Mouse (Mus musculus): ENCODE data around the gene Krtap17-1. TPM values are rescaled to one million over a fixed set of nuclear protein-coding genes. Genes with fewer than 3 reads are reported as not detected.

Gene Krtap17-1
- not detected in 2 replicates for total RNA-seq (2023)

DNA sequence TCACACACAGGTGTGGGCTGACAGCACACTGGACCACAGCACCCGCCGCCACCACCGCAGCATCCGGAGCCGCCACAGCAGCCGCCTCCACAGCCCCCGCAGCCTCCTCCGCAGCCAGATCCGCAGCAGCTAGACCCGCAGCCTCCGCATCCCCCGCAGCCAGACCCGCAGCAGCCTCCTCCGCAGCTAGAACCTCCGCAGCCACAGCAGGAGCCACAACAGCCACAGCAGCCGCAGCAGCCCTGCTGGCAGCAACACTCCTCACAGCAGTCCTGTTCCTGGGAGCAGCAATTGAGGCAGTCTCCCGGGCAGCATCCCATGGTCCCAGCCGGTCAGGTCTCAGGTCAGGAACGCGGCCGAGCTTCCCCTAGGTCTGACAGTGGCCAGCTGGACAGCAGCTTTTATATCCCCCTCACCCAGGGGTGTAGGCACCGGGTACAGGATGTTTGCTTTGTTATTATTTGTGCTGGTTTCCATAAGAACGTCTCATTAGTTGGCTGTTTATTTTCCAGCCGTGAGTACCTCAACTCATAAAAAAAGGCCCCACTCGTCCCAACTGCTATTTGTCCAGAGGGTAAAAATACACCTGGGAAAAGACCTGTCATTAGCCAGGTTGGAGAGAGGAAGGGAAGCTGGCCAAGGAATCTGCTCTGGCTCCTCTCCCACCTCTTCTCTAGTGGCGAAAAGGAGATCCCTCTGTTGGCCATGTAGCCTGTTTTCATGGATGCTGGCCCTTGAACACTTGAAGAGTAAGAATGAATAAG, at the start of gene Krtap17-1:
TSS of gene Krtap17-1 (minus strand) at position 375 of the 764 bp plus-strand sequence.

DNA sequence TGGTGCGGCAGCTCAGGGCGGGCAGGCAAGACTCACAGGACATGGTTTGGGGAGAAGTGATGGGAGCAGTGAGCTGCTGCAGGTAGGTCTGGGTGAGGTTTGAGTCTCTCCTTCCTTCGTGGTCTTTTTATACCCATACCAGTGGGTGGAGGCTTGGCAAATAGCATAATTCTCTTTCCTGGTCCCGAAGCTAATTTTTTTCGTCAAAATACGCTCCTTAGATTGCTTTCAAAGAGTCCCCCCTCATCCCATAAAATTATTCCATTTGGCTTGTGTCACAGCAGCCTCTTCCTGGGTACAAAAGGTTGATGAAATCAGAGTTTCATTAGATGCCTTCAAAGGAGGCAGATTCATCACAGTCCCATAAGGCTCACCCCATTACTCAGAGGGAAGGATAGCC, 47.7 kb upstream of the Krtap17-1 start, which contains the start of gene Krt34:
TSS of gene Krt34 (minus strand) at position 101 of the 400 bp plus-strand sequence.

DNA sequence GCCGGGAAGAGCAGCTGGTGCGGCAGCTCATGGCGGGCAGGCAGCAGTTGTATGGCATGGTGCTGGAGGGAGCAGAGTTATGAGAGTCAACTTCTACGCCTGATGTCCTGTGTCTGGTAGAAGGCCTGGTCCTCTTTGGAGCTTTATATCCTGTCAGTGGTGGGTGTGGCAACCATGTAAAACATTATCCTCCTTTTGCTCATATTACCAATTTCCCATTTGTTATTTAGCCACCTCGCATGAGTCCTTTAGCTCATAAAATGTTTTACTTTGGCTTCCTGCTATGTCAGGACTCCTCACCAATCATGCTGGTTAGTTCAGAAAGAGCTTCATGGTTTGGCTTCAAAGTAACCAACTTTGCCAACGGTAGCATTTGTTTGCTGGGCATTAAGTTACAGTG, 36.0 kb upstream of the Krtap17-1 start, which contains the start of gene Krt33b:
TSS of gene Krt33b (minus strand) at position 101 of the 400 bp plus-strand sequence.

DNA sequence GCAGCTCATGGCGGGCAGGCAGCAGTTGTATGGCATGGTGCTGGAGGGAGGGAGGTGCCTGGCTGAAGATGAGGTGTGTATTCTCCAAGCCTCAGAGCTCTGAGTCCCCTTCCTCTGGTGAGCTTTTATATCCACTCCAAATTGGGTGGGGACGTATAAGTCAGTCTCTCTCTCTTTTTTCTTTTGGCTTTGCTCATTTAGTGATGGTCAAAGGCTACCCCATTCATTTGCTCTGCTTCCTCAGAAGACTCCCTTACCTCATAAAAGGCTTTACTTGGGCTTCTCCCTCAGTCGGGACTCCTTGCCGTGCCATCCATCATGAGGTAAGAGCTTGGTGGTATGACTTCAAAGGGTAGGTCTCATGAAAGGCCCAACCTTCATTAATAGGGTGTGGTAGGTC, 22.3 kb upstream of the Krtap17-1 start, which contains the start of gene Krt33a:
TSS of gene Krt33a (minus strand) at position 101 of the 400 bp plus-strand sequence.

DNA sequence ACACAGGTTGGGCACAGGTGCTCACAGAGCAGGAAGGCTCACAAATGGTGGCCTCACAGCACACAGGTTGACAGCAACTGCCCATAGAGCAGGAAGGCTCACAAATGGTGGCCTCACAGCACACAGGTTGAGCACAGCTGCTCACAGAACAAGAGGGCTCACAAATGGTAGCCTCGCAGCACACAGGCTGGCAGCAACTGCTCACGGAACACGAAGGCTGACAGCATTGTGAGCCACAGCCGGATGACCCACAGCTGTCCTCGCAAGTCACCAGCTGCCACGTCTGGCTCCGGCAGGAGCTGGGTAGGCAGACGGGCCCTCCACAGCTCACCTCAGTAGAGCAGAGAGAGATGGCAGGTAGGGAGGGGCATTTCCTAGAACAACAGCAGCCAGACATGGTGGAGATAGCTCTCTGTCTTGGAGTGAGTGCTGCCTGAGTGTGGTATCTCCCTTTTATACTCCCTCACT, 7.6 kb downstream of the Krtap17-1 start, which contains the start of gene Krtap16-1:
TSS of gene Krtap16-1 (minus strand) at position 418 of the 468 bp plus-strand sequence.

GRCm38 (mm10) chr11:99978953-99979352, 14.8 kb downstream of the Krtap17-1 start, which contains the start of gene Krtap29-1:
Gene Krtap29-1 (minus strand): TSS chr11:99979053.

GRCm38 (mm10) chr11:99948175-99948574, 45.6 kb downstream of the Krtap17-1 start, which contains the start of gene Krtap9-5:
Gene Krtap9-5 (plus strand): TSS chr11:99948475.

Other genes starting within 250 kb of the Krtap17-1 start
- gene Gm11595, start 221.1 kb downstream of the Krtap17-1 start, total RNA-seq (2023): not detected in 2 replicates
- not detected in 2 replicates for gene Krtap4-8, start 213.3 kb downstream of the Krtap17-1 start, total RNA-seq (2023)
- gene Krtap4-9, start 208.8 kb downstream of the Krtap17-1 start, total RNA-seq (2023): not detected in 2 replicates
- not detected in 2 replicates for gene Gm11596, start 200.5 kb downstream of the Krtap17-1 start, total RNA-seq (2023)
- not detected in 2 replicates for gene Gm11569, start 195.1 kb downstream of the Krtap17-1 start, total RNA-seq (2023)
- not detected in 2 replicates for gene Gm11554, start 189.5 kb downstream of the Krtap17-1 start, total RNA-seq (2023)
- not detected in 2 replicates for gene Krtap4-13, start 184.1 kb downstream of the Krtap17-1 start, total RNA-seq (2023)
- gene Gm11564, start 178.3 kb downstream of the Krtap17-1 start, total RNA-seq (2023): not detected in 2 replicates
- gene 2300003K06Rik, start 155.9 kb downstream of the Krtap17-1 start, total RNA-seq (2023): not detected in 2 replicates
- gene Krtap4-16, start 142.4 kb downstream of the Krtap17-1 start, total RNA-seq (2023): not detected in 2 replicates
- gene Gm11568, start 136.1 kb downstream of the Krtap17-1 start, total RNA-seq (2023): not detected in 2 replicates
- not detected in 2 replicates for gene Gm11559, start 129.5 kb downstream of the Krtap17-1 start, total RNA-seq (2023)
- not detected in 2 replicates for gene Krtap9-1, start 120.6 kb downstream of the Krtap17-1 start, total RNA-seq (2023)
- not detected in 2 replicates for gene Gm11567, start 114.8 kb downstream of the Krtap17-1 start, total RNA-seq (2023)
- gene Krtap31-1, start 86.1 kb downstream of the Krtap17-1 start, total RNA-seq (2023): not detected in 2 replicates
- gene Gm11565, start 79.2 kb downstream of the Krtap17-1 start, total RNA-seq (2023): not detected in 2 replicates
- not detected in 2 replicates for gene Krtap31-2, start 57.7 kb downstream of the Krtap17-1 start, total RNA-seq (2023)
- not detected in 2 replicates for gene Krtap9-5, start 45.5 kb downstream of the Krtap17-1 start, total RNA-seq (2023)
- gene Krtap29-1, start 14.9 kb downstream of the Krtap17-1 start, total RNA-seq (2023): not detected in 2 replicates
- not detected in 2 replicates for gene Krtap16-1, start 7.4 kb downstream of the Krtap17-1 start, total RNA-seq (2023)
- not detected in 2 replicates for gene Krt33a, start 22.2 kb upstream of the Krtap17-1 start, total RNA-seq (2023)
- gene Krt33b, start 35.9 kb upstream of the Krtap17-1 start, total RNA-seq (2023): not detected in 2 replicates
- not detected in 2 replicates for gene Krt34, start 47.6 kb upstream of the Krtap17-1 start, total RNA-seq (2023)
- gene Krt31, start 56.6 kb upstream of the Krtap17-1 start, total RNA-seq (2023): not detected in 2 replicates
- gene Krt32, start 94.2 kb upstream of the Krtap17-1 start, total RNA-seq (2023): not detected in 2 replicates
- gene Krt35, start 102.2 kb upstream of the Krtap17-1 start, total RNA-seq (2023): not detected in 2 replicates
- not detected in 2 replicates for gene Krt36, start 111.6 kb upstream of the Krtap17-1 start, total RNA-seq (2023)
- gene Krt13, start 127.6 kb upstream of the Krtap17-1 start, total RNA-seq (2023): not detected in 2 replicates
- not detected in 2 replicates for gene Krt15, start 141.9 kb upstream of the Krtap17-1 start, total RNA-seq (2023)
- not detected in 2 replicates for gene Krt19, start 154.7 kb upstream of the Krtap17-1 start, total RNA-seq (2023)
- not detected in 2 replicates for gene Krt9, start 199.3 kb upstream of the Krtap17-1 start, total RNA-seq (2023)
- gene Krt14, start 213.6 kb upstream of the Krtap17-1 start, total RNA-seq (2023): not detected in 2 replicates